Mouse (Mus musculus): ENCODE data around the gene Rpl18.

The Rpl18 gene

DNA sequence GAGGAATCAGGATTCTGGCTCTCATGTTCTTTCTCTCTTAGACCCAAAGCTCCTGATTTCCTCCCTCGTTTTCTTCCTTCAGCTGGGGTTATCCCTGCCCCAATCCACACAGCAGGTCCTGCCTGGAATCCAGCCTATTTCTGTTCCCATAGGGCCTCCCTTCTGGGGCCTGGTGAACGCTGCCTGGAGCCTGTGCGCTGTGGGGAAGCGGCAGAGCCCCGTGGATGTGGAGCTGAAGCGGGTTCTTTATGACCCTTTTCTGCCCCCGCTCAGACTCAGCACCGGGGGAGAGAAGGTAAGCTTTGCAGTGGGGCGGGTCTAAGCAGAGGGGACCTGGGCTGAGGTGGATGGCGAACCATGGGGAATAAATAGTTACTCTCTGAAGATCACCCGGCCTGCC is 14.2 kb upstream of the Rpl18 start:
- no peak for DNase-seq

DNA sequence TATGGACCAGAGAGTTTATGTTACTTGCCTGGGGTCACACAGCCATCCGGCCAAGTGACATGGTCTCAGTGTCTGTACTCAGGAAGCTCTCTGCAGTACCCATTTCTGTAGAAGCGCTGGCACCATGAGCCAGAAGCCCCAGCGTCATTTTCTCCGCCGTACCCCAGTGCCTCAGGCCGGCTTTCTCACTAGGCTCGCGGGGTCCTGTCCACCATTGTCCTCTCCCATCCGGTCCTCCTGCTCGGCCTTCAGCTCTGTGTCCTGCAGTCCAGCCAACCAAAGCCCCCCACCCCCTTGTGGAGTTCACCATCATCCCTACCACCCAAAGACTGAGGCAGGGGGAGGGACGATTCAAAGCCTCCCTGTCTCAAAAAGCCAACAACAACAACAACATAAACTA is 13.7 kb upstream of the Rpl18 start:
- no peak for DNase-seq

DNA sequence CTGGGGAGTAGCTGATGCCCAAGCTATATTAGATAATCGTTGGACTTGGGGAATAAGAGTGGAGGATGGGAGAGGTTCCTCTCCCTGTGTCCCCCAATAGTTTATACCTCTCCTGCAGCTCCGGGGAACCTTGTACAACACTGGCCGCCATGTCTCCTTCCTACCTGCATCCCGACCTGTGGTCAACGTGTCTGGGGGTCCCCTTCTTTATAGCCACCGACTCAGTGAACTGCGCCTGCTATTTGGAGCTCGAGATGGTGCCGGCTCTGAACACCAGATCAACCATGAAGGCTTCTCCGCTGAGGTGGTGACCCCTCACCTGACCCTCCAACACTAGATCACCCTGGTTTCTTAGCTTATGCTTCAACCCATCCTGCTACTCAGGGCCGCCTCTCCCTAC is 12.9 kb upstream of the Rpl18 start:
- no peak for DNase-seq

DNA sequence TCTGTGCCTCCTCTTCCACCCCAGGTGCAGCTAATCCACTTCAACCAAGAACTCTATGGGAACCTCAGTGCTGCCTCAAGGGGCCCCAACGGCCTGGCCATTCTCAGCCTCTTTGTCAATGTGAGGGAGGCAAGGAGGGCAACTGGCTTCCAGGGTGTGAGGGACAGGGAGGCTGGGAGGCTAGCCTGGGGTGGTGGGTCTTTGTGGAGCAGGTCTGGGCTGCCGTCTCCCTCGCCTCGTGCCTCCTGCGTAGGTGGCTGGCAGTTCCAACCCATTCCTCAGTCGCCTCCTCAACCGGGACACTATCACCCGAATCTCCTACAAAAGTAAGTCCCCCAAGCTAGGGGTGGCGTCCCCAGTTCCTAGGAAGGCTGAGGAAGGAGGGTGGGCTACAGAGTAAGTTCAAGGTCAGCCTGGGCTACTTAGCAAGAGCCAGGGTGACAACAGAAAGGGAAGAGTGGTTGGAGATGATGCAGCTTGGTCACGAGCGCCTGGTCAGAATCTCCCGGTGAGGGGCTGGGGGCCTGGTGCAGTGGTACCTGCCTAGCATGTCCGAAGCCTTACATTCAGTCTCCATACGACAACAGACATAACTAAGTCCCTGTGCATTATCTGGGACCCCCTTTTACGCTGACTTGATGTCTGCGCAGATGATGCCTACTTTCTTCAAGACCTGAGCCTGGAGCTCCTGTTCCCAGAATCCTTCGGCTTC is 12.3 kb upstream of the Rpl18 start:
- DNase-seq, result no peak

DNA sequence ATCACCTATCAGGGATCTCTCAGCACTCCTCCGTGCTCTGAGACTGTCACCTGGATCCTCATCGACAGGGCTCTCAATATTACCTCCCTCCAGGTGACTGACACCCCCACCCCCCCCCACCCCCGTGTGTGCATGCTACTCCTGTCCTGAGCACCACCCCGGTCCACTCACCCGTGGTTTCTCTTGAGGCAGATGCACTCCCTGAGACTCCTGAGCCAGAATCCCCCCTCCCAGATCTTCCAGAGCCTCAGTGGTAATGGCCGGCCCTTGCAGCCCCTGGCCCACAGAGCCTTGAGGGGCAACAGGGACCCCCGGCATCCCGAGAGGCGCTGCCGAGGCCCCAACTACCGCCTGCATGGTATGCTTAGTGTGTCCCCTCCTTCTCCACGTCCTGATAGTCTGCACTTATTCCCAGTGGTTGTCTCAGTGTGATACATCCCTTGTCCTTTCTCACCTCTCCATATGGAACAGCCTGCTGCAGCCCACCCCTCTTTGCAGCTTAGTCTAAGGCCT is 11.7 kb upstream of the Rpl18 start:
- no peak for DNase-seq

DNA sequence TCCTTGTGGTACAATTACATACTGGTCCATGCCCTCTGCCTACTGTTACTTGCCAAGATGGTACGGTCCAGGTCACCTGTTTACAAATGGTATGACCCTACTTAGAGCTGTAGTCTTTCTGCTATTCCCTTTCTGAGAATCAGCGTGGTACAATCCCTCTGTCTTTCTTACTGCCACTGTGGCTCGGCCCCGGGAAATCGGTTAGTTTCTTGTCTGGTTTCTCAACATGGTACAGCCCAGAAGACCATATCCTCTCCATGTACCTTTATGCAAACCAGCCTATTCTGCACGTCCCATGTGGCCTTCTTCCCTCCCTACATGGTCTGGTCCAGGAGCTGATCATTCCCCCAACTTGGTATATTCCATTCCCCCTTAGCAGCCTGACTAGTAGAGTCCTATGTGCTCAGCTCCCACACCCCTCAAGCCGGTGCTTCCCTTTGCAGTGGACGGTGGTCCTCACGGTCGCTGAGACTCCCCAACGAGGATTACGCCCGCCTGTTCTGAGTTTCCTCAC is 11.2 kb upstream of the Rpl18 start:
- DNase-seq, result no peak

DNA sequence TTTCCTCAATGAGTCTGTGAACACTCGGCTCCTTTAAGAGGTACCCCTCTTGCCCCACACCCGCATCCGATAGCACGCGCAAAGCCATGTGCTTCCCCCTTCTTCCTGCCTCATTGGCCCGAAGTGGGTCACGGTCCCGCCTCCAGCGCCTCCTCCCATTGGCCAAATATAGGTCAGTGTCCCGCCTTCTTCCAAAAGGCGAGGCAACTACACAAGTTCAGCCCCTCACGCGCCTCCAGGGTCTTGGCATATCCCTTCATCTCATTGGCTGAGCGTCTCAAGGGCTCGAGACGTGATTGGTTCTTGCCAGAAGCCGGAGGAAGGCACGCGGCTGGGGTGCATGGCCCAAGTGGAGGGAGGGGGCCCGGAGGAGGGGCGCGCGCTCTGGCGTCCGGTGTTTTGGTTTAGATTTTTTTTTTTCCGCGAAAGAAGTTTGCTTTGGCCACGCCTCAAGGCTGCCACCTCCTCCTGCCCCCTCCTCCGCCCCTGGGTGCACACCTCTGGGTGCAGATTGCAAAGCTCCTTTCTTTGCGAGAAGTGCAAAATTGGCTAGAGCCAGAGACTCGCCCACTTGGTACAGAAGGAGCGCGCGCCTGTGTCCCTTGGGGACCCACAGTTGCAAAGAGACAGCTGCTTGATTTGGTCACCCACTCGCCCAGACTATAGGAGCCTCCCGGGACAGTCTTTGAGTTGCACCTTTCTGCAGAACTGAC is 10.4 kb upstream of the Rpl18 start, which contains the start of gene Dbp:
TSS of gene Dbp (plus strand) at position 359 of the 713 bp plus-strand sequence.
- peak; percentile 98 for DNase-seq

DNA sequence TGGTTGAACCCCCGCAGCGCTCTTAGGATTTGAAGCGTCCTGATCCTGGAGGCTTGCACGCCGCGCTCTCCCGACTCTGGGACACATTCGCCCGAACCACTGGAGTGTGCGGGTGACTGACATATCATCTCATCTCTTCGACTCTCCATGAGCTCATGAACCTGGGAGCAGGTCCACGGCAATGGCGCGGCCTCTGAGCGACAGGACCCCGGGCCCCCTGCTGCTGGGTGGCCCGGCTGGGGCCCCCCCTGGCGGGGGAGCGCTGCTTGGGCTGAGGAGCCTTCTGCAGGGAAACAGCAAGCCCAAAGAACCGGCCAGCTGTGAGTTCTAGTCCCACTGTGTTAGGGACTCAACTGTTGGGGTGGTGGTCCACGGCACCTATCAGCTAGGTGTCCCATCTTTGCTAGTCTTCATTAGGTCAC is 9.8 kb upstream of the Rpl18 start:
- DNase-seq, result no peak

DNA sequence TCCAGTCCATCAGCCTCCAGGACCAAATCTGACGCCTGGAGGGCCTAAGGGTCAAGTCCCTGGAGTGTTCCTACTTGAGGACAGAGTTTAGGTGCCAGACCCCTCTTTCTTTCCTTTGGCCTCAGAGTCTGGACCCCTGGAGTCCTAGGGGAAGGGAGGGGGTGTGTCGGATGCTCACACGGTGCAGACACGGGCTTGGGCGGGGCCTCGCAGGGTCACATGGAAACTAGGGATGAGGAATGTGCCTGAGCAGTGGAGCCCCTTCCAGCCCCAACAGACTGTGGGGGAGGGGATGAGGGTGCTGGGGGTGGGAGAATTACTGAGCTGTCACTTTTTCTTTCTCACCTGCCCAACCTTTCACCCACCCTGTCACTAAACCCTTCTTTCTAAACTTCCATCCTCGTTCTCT is 9.4 kb upstream of the Rpl18 start:
- peak; percentile 72 for DNase-seq

DNA sequence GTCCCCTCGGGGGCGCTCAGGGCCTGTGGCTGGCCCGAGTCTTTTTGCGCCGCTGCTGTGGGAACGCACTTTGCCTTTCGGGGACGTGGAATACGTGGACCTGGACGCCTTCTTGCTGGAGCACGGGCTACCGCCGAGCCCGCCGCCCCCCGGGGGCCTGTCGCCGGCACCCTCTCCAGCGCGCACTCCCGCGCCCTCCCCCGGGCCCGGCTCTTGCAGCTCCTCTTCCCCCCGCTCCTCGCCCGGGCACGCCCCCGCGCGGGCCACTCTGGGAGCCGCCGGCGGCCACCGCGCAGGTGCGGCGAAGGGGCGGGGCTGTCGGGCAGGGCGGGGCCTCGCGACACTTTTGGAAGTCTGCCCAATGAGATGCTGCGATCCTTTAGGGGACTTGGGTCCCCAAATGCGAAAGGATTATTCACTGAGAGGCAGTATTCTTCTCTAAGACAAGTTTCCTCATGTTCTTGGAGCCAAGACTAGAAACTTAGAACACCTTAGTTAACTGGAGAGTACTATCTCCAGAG is 8.5 kb upstream of the Rpl18 start:
- DNase-seq, result peak; percentile 88

DNA sequence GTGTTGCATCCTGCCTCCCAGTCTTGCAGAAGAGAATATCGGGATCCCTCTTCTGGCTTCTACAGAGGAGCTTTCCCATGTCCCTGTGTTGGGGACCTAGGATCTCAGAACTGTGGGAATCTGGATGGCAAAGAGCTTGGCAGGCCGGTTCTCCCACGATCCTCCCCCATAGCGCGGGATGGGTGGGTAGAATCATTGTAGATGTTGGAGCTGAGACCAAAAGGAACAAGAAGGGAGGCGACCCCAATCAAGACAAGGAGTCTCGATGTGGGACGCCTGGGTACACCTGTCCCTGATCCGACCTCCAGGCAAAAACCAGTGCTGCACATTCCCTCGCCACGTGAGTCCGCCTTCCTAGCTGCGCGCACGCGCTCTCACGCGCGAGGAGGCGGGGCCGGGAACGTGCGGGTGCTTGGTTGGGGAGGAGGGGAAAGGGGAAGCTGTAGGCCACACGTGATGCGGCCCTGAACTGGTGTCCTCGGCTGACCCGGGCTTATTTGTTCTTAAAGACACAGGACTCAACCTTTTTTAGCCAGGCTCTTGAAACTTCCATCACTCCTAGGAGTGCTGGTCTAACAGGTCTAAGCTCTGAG is 7.8 kb upstream of the Rpl18 start:
- peak; percentile 96 for DNase-seq

DNA sequence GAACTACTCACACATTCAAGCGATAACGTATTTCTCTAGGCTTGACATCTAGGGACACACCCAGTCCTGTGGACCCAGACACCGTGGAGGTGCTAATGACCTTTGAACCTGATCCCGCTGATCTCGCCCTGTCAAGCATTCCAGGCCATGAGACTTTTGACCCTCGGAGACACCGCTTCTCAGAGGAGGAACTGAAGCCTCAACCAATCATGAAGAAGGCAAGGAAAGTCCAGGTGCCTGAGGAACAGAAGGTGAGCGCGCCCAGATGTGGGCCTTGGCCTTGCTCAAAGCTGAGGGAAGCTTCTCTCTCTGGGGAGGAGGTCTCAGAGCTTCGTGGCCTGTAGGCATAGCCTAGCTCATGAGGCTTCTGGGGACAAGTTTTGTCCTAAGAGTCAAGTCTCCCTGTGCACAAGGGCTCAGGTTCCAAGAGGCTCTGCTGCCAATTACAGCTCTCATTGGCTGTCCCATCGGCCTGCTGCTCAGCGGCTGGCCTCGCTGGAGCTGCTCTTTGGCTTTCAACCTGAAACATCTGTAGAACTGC is 7.0 kb upstream of the Rpl18 start:
- no peak for DNase-seq

DNA sequence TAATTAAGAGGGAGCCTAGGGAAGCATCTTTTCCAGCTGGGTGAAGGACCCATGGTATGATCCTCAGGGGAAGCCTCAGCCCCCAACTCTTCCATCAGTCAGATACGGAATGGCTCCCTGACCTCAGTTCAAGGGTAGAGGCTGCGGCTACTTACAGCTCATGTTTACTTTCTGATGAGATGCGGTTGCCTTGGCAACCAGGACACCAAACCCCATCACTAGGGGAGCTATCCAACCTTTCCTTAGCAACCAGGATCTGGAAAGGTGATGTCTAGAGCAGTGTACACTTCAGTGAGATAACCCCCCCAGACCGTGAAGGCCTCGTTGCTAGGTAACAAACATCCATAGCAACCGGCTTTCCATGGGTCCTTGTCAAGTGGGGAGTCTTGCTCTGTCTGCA is 6.2 kb upstream of the Rpl18 start:
- DNase-seq, result no peak

DNA sequence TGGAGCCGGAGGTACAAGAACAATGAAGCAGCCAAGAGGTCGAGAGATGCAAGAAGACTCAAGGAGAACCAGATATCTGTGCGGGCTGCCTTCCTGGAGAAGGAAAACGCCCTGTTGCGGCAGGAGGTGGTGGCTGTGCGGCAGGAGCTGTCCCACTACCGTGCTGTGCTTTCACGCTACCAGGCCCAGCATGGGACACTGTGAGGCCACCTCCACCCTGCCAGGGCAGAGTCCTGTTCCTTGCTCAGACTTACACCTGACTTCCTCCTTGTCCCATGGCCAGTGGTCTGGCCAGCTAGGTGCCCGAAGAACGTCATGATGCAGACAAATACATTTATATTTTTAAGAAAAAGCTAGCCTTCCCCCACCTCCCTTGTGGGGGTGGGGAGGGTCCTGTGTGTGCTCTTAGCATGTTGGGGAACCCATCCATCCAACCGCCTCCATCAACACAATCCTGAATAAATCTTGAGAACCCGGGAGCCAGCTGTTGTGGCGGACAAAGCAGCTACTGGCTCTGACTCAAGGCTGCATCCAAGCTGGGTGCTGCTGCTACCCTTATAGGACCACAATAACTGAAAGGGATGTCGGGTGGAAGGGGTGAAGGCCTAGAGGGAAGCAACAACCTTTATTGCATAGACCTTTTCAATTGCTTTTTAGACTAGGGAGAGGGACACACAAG is 5.4 kb upstream of the Rpl18 start:
- no peak for DNase-seq

DNA sequence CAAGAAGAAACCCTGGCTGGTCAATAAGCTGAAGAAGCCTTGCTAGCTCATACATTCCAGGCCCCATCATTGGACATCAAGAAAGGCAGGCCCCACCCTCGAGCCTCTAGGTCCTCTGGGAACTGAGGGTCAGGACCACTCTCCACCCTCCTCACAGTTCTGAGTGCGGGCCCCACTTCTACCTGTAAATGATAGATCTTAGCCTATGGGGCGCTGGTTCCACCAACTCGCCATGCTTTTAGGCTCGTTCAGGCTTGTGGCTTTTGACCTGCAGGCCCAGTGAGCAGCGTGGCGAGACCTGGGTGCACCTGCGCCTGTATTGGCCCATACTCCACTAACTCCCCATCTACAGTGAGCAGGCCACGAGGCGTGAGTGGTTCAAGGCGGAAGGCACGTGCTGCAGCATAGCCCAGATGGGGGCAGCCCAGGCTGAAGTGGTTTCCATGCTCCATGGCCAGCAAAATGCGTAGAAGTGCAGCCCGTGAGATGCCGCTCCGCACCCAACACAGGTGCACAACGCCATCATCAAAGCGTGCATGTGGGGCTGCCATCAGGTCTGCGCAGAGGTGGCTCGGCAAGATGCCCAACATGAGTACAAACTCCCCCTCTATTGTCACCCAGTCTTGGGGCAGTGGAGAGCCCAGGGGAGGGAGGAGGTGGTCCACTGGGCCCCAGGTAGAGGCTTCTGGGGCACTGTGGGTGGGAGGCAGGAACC is 4.6 kb upstream of the Rpl18 start:
- no peak for DNase-seq

DNA sequence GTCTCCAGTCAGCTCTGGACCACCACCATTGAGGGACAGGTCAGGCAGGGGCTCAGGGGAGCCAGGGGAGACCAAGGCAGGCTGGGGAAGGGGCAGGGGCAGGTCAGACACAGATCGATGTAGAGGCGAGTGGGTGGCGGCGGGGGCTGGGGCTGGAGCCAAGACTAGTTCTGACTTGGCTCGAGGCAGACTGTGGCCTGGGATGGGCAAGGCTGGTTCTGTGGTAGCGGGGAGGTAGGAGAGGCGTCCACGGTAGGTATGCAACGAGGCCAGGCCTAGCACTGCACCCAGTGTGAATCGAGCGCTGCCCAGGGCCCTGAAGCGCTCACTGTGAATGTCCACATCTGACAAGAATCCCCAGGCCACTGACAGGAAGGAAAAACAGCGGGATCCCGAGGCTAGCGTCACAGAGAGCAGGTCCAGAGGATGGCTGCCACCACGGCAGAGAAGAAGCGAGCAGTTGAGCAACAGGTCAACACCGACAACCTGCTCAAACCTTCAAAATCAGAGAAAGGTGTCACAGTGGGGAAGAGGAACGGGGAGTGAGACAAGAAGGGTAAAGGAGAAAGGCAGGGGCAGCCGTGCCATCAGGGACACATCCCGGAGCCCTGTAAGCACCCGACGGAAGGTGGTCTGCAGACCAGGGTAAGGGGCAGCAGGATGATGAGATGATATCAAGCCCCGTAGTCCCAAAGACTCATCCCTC is 3.8 kb upstream of the Rpl18 start:
- DNase-seq, result no peak

DNA sequence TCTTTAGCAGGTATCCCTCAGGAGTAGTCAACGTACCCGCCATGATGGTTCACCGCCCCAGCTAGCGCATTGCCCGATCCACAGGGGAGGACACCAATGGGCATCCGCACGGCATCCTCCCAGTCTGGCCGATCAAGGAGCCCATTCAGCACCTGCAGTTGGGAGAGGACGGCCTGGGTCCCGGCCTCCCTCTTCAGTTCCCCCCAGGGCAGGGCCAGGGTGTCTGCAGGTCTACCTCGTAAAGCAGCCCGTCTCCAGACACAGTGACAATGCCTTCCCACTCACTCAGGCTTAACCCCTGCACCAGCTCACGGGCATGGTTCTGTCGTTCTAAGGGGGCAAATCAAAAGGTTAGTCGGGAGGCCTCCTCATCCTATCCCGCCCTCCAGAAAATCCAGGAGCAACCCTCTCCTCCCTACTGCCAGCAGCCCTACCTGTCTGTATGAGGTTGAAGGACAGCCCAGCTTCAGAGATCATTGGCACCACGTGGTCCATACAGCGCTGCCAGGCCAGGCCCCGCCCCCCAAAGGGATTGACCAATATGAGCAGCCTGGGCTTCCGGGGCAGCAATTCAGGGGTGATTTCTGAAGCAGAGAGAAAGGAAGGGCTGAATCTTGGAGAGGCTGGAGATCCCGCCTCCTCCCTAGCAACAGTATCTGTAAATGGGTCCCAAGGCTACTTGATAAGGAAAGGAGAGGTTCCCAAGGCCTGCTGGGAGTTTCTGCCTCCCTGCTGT is 3.1 kb upstream of the Rpl18 start:
- DNase-seq, result peak; percentile 64

DNA sequence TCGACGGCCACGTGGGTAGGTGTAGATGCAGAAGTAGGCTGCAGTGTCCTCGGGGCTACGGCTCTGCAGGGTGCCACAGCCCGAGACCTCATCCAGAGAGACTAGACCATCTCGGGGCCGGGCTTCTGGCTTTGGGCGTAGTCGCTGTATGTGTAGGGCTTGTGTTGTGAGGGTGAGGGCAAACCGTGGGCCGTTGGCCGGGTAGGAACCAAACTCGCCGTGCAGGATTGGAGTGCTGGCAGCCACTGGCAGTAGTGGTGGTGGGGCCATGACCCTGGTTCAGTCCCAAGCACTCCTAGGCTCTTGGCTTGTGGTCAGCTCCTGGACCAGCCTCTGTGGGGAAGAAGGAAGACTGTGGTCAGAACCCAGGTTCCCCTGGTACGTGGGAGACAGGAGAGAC is 1.9 kb upstream of the Rpl18 start:
- DNase-seq, result no peak

DNA sequence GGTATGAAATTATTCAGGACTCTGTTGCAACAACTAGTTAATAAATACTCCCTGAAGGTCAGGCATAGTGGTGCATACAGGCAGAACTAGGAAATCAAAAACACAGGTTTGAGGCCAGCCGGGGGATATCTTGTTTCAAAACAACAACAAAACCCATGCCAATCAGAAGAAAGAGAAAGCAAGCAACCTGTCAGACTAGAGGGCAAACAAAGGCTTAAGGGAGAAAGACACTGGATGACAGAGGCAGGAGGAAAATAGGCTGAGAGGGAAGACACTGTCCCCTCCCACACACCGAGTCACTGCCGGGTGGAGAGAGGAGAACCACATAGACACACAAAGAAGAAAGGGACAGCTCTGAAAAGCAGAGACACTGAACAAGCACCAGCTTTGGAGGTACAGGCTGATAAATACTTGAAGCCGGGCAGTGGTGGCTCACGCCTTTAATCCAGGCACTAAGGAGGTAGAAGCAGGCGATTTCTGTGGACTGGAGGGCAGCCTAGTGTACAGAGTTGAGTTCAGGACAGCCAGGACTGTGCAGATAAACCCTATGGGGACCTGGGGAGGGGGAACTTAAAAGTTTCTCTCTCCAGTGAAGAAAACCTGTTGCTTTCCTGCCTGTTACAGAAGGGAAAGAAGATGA is 1.3 kb upstream of the Rpl18 start:
- no peak for DNase-seq

DNA sequence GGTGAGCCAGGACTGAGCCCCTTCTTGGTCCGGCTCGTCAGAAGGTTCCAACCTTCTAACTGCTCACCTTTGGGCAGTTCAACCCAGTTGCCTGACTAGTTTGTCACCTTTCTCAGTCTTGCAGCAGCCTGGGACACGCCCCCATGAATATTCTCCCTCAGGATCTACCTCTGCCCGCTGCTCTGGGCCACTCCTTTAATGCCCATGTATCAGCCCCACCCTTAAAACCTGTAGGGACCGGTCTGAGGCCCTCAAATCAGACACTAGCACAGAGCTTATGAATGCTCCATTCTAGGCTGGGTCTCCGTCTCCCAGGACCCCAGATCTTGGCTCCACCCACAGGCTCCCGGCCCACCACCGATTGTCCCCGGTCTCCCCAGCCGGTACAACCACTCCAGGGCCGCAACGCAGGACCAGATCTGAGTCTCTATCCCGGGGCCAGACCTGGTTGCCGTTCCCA is 597 bp upstream of the Rpl18 start:
- DNase-seq, result no peak

All from lung, postnatal 14 days (tissue).